Mouse (Mus musculus): ENCODE measurements around the gene Sox13. TPM values are rescaled to one million over a fixed set of nuclear protein-coding genes. Genes with fewer than 3 reads are reported as not detected.
A peak's percentile ranks its signal among the peaks of the same experiment; 100 is the strongest.

The Sox13 gene
- total and polyA plus RNA-seq, 2 experiments from 2014 or later, result 3.3 to 13.1 TPM

- no peak overlapping the region for H3K4me3 ChIP-seq (ENCODE audit: low read length)
- H3K36me3 ChIP-seq (ENCODE audit: insufficient read depth, low read length), result peaks cover 3% of the 10 kb centered on the region; the same call in 1 of the 2 replicates
- WGBS, result 82% methylated on average over 5 of the region's 5 CpGs
- H3K27ac ChIP-seq, result no peak overlapping the region
- no peaks in the 10 kb centered on the region for H3K9me3 ChIP-seq (ENCODE audit: low read length)
- no peaks in the 10 kb centered on the region for H3K27me3 ChIP-seq (ENCODE audit: insufficient read depth, low read length)
- peaks cover 11% of the 10 kb centered on the region; the same call in 1 of the 2 replicates for H3K4me1 ChIP-seq (ENCODE audit: insufficient read depth, low read length)
- no peak for ATAC-seq
- H3K9ac ChIP-seq (replicated peaks; ENCODE audit: low read length), result no peak overlapping the region
- no peak for TF ChIP-seq CTCF (IDR thresholded peaks at IDR 0.05; ENCODE audit: low read depth)
- H3K4me2 ChIP-seq (ENCODE audit: low read depth, low read length), result no peak overlapping the region
- no peak for DNase-seq (ENCODE audit: low spot score)
Measured at GRCm38 (mm10) chr1:133396693-133397092, 27.5 kb downstream of the Sox13 start.

- TF ChIP-seq CTCF (IDR thresholded peaks at IDR 0.05; ENCODE audit: low read depth), result no peak
- WGBS, result 51% methylated on average over 4 of the region's 4 CpGs
- Histone ChIP-seq H3K27me3 (ENCODE audit: insufficient read depth, low read length) (no peaks in the 10 kb centered on the region), H3K27ac (no peak overlapping the region), H3K4me2 (ENCODE audit: low read depth, low read length) (no peak overlapping the region), H3K9me3 (ENCODE audit: low read length) (no peaks in the 10 kb centered on the region), H3K36me3 (ENCODE audit: insufficient read depth, low read length) (peaks cover 3% of the 10 kb centered on the region; the same call in 1 of the 2 replicates), H3K4me3 (ENCODE audit: low read length) (no peak overlapping the region), H3K9ac (replicated peaks; ENCODE audit: low read length) (no peak overlapping the region), H3K4me1 (ENCODE audit: insufficient read depth, low read length) (peaks cover 11% of the 10 kb centered on the region; the same call in 1 of the 2 replicates)
- DNase-seq (ENCODE audit: low spot score) (no peak), ATAC-seq (no peak)
Measured at GRCm38 (mm10) chr1:133394702-133395101, 29.5 kb downstream of the Sox13 start.

- peaks cover 3% of the 10 kb centered on the region; the same call in 1 of the 2 replicates for H3K36me3 ChIP-seq (ENCODE audit: insufficient read depth, low read length)
- H3K27ac ChIP-seq, result no peak overlapping the region
- no peak overlapping the region for H3K9ac ChIP-seq (replicated peaks; ENCODE audit: low read length)
- no peak overlapping the region for H3K4me3 ChIP-seq (ENCODE audit: low read length)
- DNase-seq (ENCODE audit: low spot score), result no peak
- no peaks in the 10 kb centered on the region for H3K9me3 ChIP-seq (ENCODE audit: low read length)
- no peaks in the 10 kb centered on the region for H3K27me3 ChIP-seq (ENCODE audit: insufficient read depth, low read length)
- WGBS, result 76% methylated on average over 19 of the region's 19 CpGs
- no peak for ATAC-seq
- no peak overlapping the region for H3K4me2 ChIP-seq (ENCODE audit: low read depth, low read length)
- no peak for TF ChIP-seq CTCF (IDR thresholded peaks at IDR 0.05; ENCODE audit: low read depth)
- no peaks in the 10 kb centered on the region for H3K4me1 ChIP-seq (ENCODE audit: insufficient read depth, low read length)
Measured at GRCm38 (mm10) chr1:133387539-133388268, 36.5 kb downstream of the Sox13 start.

GRCm38 (mm10) chr1:133386209-133386608 lies 38.0 kb downstream of the Sox13 start:
- 45% methylated on average over 11 of the region's 11 CpGs for WGBS
- no peak overlapping the region for H3K4me2 ChIP-seq (ENCODE audit: low read depth, low read length)
- no peak for ATAC-seq

GRCm38 (mm10) chr1:133385506-133385905 lies 38.7 kb downstream of the Sox13 start:
- Histone ChIP-seq H3K4me3 (ENCODE audit: low read length) (no peak overlapping the region), H3K4me1 (ENCODE audit: insufficient read depth, low read length) (0 out of 2 replicates have a peak, but pooled peaks cover 4% of the 10 kb centered on the region), H3K27ac (no peak overlapping the region), H3K9me3 (ENCODE audit: low read length) (no peaks in the 10 kb centered on the region), H3K9ac (replicated peaks; ENCODE audit: low read length) (0 out of 2 replicates have a peak overlapping the region, but pooled peaks have one; percentile 22), H3K27me3 (ENCODE audit: insufficient read depth, low read length) (no peaks in the 10 kb centered on the region), H3K36me3 (ENCODE audit: insufficient read depth, low read length) (no peaks in the 10 kb centered on the region), H3K4me2 (ENCODE audit: low read depth, low read length) (peak overlapping the region; percentile 33)
- peak; percentile 91 for TF ChIP-seq CTCF (IDR thresholded peaks at IDR 0.05; ENCODE audit: low read depth)
- 33% methylated on average over 9 of the region's 9 CpGs for WGBS
- ATAC-seq (peak; percentile 42), DNase-seq (ENCODE audit: low spot score) (peak; percentile 84)

More at GRCm38 (mm10) chr1:133386209-133386608, 38.0 kb downstream of the Sox13 start:
- Histone ChIP-seq H3K4me3 (ENCODE audit: low read length) (no peak overlapping the region), H3K36me3 (ENCODE audit: insufficient read depth, low read length) (no peaks in the 10 kb centered on the region), H3K4me1 (ENCODE audit: insufficient read depth, low read length) (0 out of 2 replicates have a peak, but pooled peaks cover 4% of the 10 kb centered on the region), H3K9ac (replicated peaks; ENCODE audit: low read length) (0 out of 2 replicates have a peak overlapping the region, but pooled peaks have one; percentile 22), H3K27ac (no peak overlapping the region), H3K9me3 (ENCODE audit: low read length) (no peaks in the 10 kb centered on the region), H3K27me3 (ENCODE audit: insufficient read depth, low read length) (no peaks in the 10 kb centered on the region)
- no peak for TF ChIP-seq CTCF (IDR thresholded peaks at IDR 0.05; ENCODE audit: low read depth)
- DNase-seq (ENCODE audit: low spot score), result no peak

- no peak for TF ChIP-seq CTCF (IDR thresholded peaks at IDR 0.05; ENCODE audit: low read depth)
Measured at GRCm38 (mm10) chr1:133383157-133383783, 40.9 kb downstream of the Sox13 start.

More at GRCm38 (mm10) chr1:133383157-133383783, 40.9 kb downstream of the Sox13 start:
- H3K27me3 ChIP-seq (ENCODE audit: insufficient read depth, low read length), result no peaks in the 10 kb centered on the region
- WGBS, result 95% methylated on average over 14 of the region's 14 CpGs
- no peaks in the 10 kb centered on the region for H3K9me3 ChIP-seq (ENCODE audit: low read length)
- ATAC-seq, result no peak
- no peak overlapping the region for H3K4me2 ChIP-seq (ENCODE audit: low read depth, low read length)
- H3K36me3 ChIP-seq (ENCODE audit: insufficient read depth, low read length), result no peaks in the 10 kb centered on the region
- no peak overlapping the region for H3K4me3 ChIP-seq (ENCODE audit: low read length)
- no peak overlapping the region for H3K9ac ChIP-seq (replicated peaks; ENCODE audit: low read length)
- DNase-seq (ENCODE audit: low spot score), result no peak
- no peak overlapping the region for H3K27ac ChIP-seq
- 0 out of 2 replicates have a peak, but pooled peaks cover 9% of the 10 kb centered on the region for H3K4me1 ChIP-seq (ENCODE audit: insufficient read depth, low read length)
